Mouse (Mus musculus): Measurements from ENCODE around the gene Ppp1r13b.

Gene Ppp1r13b

DNA sequence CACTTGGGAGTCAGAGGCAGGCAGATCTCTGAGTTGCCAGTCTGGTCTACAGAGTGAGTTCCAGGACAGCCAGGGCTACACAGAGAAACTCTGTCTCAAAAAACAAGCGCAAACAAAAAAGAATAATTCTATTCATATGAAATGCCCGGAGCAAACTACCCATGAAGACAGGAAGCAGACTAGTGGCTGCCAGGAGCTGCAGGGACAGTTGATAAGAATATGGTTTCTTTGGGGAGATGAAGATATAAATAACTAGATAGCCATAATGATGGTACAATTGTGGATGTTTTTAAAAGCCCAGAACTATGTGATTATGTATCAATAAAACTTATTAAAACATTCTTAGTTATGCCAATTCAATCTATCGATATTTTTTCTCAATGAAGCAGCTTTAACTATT is 25.9 kb downstream of the Ppp1r13b start:
- no peak for DNase-seq (ENCODE audit: low read depth, low spot score)

DNA sequence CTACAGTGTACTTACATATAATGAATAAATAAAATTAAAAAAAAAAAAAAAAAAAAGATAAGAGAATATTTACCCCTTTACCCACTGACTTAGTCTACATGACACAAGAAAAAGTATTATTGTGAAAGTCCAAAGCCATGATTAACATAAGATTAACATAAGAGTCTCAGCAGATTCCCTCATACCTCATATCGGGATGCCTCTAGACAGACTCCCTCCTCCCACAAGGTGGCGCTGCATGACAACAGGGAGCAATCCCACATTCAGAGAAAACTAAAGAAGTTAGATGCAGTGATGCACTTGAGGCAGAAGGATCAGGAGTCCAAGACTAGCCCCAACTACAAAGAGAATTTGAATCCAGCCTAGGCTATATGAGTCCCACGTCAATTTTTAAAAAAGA is 29.7 kb downstream of the Ppp1r13b start:
- peak; percentile 62 for DNase-seq (ENCODE audit: low read depth, low spot score)

DNA sequence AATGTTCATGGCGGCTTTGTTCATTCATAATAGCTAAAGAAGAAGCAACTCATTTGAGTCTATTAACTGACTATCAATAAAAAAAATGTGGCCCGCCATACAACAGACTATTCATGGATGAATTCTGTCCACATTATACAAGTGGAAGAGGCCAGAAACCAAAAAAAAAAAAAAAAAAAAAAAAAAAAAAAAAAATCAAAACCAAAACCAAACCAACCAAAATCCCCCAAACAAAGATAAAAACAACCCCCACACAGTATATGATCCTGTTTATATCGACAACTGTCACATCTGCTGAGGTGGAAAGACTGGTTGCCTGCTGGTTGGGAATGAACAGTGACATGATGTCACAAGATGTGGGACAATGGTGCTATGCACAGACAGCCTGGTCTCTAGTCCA is 32.4 kb downstream of the Ppp1r13b start:
- DNase-seq (ENCODE audit: low read depth, low spot score): no peak

DNA sequence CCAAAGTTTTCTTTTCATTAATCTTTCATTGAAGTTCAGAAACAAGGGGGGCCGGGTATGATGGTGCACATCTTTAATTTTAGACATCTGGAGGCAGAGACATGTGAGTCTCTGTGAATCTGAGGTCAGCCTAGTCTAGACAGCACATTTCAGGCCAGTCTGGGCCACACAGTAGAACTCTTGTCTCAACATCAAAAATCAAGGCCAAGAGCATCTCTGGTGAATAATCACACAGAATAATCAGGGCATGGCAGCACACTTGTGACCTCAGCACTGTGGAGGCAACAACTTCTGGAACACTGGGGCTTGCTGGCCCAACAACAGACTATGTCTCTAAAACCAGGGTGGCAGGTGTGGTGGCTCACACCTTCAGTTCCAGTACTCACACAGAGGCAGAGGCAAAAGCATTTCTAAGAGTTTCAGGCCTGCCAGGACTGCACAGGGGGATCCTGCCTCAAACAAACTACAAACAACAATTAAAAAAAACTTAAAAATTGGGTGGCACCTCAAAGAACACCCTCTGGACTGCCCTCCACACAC is 33.2 kb downstream of the Ppp1r13b start:
- no peak for DNase-seq (ENCODE audit: low read depth, low spot score)

DNA sequence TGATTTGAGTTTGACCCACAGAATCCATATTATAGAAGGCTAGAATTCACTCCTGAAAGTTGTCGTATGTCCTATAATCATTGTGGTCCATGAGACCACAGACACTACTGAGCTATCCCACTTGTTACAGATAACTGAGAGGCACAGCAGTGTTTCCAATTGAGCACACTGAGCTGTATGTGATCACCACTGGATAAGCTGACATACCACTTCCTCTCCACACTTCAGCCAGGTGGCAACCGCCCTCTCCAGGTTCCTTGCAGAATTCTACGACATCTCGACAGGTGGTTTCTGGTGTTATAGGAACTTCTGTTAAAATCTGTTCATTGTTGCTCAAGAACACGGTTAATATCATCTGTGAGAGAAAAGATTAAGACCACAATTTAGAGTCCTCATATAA is 35.8 kb downstream of the Ppp1r13b start:
- no peak for DNase-seq (ENCODE audit: low read depth, low spot score)

DNA sequence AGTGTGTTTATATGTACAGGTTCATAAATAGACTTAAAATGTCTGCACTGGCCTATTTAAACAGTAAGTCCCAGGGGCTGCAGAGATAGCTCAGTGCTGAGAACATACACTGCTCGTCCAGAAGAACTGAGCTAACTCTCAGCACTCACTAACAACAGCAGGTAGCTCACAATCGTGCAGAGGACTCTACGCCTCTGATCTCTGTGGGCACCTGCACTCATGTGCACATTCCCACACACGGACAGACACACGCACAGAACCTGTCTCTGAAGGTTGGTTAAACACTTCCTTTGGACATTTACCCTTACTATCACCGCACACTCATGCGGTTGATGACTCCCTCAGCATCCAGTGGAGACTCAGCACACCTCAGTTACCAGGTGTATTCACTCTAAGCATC is 37.1 kb downstream of the Ppp1r13b start:
- no peak for DNase-seq (ENCODE audit: low read depth, low spot score)

DNA sequence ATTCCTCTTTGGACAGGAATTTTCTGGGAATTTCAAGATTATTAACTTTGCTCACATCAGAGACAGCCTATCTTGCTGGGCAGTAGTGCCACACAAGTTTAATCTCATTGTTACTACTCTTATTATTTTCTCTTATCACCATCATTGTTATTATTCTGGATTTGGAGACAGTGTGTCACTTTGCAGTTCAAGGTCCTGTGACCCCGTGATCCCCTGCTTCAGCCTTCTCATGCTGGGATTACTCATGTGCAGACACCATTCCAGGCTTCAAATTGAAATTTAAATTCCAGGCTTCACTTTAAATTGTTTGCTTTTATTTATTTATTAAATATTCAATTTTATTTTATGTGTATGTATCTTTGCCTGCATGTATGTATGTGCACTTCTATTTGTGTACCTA is 38.1 kb downstream of the Ppp1r13b start:
- DNase-seq (ENCODE audit: low read depth, low spot score): no peak

DNA sequence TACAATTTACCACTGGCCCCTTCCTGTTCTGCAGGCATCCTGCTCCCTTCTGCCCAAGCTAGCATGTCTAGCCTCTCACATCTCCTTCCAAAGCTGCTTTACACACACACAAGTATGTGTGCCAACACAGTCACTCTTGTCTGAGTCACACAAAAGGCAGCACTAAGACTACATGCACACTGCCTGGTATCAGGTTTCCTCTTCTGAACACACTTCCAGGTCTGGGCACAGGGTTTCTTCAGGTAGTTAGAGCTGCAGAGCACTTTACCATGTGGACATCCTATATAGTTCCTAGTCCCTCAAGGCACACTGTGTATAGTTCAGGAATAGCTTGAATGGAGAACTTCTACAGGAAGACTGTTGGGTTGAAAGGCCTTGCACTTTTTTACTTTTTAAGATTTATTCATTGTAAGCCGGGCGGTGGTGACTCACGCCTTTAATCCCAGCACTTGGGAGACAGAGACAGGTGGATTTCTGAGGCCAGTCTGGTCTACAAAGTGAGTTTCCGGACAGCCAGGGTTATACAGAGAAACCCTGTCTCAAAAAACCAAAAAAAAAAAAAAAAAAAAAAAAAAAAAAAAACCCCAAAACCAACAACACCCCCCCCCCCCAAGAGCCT is 43.6 kb downstream of the Ppp1r13b start:
- no peak for DNase-seq (ENCODE audit: low read depth, low spot score)

DNA sequence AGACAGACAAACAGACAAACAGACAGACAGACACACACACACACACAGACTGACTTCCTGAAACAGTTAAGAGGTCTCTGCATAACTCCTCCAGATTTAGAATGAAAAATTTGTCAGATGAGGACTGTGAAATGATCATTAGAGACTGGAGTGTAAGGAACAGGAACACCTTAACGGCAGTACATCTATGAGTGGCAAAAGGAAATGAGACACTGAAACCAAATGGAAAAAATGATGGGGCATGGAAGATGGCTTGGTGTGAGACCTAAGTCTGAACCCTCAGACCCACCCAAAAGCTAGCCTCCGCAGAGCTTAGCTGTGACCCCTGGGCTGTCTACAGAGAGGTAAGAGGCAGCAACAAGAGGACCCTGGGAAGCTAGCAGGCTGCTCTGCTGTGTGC is 52.5 kb downstream of the Ppp1r13b start:
- no peak for DNase-seq (ENCODE audit: low read depth, low spot score)

DNA sequence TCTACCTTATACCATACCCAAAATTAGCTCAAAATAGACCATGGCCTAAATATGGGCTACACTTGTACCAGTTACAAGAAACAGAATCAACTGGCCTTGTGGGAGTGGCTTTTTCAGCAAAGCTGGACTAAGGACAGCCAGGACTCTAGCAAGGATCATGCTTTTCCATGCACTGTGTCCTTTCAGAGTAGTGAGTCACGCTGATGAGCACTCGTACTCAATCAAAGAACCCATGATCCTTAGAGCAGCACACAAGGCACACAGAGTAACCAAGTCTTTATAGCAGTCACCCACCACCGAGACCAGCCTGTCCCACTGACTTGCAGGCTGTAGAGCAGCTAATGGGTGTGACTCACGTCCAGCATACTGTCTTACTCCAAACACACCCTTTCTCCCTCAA is 54.4 kb downstream of the Ppp1r13b start:
- no peak for DNase-seq (ENCODE audit: low read depth, low spot score)

DNA sequence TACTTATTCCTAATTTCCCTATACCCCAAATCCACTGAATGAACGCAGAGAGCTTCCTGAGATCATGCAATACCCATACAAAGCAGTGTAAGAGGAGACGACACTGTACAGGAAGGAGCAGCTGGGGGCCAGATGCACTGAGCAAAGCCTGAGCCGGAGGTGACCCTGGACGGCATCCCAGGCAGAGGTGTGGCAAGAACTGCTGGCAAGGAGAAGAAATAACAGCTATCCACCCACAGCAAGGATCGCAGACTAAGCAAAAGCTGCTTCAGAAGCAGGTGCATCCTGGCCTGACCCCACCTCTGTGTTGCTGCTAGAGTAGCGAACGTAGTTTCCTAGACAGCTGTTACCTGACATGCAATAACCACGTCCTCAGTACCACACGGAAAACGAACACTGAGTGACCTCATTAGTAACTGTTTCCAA is 54.9 kb downstream of the Ppp1r13b start:
- no peak for DNase-seq (ENCODE audit: low read depth, low spot score)

DNA sequence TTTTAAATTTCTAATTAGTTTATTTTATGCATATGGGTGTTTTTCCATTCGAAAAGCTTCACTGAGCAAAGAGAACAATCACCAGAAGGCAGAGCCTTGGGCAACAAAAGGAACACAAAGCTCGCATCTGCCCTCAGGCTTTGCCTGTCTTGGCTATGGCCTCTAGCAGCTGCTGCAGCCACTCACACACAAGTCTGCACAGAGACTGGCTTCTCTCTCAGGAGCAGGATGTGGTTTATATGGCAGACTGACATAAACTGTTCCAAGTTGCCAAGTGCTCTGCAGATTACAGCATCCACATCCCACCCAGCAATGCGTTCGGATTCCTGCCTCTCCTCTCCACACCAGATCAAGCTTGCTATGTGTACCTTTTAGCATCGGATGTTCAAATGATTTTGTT is 56.2 kb downstream of the Ppp1r13b start:
- no peak for DNase-seq (ENCODE audit: low read depth, low spot score)

DNA sequence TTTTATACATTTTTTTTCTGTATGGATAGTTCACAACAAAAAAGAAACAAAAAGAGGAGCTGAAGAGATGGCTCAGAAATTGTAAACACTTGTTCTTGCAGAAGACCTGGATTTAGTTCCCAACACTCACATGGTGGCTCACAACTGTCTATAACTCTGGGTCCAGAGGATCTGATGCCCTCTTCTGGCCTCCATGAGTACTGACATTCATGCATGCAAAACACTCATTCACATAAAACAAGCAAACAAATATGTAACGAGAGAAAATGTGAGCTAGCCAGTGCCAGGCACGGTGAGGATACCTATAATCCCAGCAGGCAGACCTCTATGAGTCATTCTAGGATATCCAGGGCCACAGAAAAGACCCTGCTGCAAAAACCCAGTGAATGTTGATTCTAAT is 56.7 kb downstream of the Ppp1r13b start:
- DNase-seq (ENCODE audit: low read depth, low spot score): no peak

DNA sequence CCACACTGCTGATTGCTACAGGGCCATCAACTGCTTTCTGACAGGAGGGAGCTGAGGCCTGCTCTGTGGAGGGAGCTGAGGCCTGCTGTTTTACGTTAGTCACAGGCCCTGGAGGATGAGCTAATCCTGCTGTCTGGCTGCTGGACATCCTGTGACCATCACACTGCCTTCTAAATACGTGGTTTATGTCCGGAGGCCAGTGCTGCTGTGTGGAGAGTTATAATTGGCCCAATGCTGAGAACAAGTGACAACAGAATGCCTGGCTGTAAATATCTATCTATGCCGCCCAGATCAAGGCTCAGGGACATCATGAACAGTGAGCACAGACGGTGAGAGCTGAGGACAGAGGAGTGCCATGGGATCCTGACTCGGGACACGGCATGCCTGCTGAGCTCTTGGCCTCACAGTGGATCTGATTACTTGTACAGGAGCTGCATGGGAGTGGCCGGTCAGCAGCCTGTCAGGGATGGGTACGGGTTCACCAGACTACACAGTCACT is 59.6 kb downstream of the Ppp1r13b start:
- DNase-seq (ENCODE audit: low read depth, low spot score): no peak

DNA sequence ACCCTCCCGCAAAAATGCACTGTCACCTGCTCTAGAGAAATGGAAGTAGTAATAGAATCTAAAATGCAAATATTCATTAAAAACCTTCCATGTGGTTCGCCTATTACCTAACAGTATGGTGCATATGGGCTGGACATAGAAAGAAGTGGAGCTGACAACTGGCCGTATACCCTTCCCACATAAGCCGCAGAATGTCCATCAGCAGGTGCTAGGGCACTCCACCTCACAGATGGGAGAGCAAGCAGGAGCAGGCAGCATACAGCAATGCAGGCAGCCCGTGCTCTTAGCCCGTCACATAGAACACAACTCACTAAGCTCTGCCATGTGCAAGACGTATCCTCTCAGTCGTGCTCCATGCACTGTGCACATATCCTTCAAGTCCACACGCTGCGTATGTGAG is 61.1 kb downstream of the Ppp1r13b start:
- no peak for DNase-seq (ENCODE audit: low read depth, low spot score)

DNA sequence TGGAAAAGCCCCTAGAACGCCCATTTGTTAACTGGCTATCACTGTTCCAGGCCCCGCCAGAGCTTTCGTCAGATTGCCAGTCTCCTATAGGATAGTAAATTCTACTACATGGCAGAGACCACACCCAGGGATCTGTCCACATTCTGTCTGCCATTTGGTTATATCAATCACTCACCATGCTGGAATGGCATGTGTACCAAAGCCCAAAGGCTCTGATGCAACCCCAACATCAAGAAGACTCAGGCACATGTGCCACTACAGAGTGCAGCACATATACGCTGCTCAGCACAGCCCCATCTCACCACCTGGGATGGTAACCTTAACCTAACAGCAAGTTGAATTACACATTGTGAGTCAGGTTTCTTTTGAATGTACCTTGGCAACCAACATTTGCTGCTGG is 62.0 kb downstream of the Ppp1r13b start:
- DNase-seq (ENCODE audit: low read depth, low spot score): no peak

DNA sequence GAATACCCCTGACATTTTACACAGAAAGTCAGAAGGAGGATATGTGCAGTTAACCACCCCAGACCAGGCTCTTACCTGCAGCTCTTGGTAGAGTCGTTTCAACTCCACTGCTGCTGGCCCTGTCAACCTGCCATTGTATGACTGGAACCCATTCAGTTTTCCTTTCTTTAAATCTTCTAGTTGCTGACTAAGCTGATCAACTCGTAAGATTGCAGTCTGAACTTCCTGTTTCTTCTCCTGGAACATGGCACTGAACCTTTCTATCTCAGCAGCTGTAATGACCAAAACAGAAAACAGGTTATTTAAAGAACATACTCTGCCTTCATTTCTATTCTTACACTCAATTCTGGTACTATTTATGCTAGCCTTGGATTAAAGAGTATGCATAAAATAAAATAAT is 64.4 kb downstream of the Ppp1r13b start:
- no peak for DNase-seq (ENCODE audit: low read depth, low spot score)

DNA sequence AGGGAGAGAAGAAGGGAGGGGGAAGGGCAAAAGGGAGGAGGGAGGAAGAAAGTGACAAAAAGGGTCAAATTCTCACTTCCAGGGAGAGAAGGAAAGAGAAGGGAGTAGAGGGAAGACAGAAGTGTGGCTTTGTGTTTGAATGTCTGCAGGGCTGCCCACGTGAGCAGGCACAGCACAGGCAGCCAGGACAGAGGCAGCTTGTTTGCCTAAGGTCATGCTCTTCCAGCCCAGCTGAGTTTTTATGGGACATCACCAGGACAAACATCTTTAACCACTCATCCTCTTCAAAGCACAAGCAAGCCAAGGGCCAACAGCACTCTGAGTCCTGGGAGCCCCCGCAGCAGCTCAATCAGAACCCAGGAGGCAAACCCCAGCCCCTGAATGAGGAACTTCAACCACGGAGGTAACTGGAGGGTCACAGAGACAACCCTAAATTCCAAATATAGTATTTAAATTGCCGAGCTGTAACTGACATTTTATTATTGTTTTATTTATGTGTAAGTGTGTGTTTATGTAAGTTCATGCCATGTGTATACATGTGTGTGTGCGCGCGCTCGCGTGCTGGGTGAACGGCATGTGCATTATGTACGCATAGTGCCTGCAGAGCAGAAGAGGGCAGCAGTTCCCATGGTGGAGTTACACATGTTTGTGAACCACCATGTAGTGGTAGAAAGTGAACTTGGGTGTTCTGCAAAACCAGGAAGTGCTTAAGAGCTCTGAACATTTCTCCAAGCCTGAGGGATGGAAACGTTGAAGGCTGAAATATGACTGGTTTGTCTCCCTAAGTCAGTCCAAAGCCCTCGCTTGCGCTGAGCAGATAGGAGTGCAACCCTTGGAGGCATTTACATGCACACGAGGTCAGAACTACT is 65.1 kb downstream of the Ppp1r13b start:
- DNase-seq (ENCODE audit: low read depth, low spot score): no peak

DNA sequence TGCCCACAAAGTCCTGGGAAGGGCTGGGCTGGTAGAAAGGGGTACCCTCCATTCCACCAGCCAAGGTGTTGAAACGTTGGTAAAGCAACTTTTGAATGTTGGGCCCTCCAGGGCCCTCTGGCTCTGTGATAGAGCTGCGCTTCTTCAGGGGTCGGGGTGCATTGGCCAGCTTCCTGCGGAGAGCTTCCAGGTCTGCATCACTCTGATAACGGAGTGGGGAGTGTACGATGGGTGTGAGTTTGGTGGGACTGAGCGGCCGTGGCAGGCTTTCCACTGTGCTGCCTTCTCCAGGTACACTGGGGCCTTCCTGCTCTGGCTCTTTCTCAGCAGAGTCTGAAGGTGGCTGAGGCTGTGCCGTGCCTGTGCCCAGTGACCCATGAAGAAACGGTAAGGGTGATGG is 74.5 kb downstream of the Ppp1r13b start:
- DNase-seq (ENCODE audit: low read depth, low spot score): no peak

DNA sequence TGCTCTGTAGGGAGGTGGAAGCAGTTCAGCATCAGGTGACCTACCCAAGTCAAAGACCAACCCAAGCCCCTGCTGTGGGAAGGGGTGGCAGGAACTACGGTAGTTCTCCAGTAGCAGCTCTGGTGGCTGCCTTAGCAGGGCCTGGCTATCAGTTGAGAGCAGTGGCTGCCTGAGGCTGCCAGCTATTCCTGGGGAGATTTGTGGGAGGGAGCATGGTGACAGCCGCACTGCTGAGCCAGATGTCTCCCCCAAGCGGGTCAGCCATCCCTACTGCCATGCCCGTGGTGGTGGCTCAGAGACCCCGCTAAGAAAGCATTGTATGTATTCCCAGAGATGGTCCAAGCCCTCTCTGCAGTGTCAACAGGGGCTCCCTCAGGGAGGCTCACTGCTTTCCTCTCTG is 75.3 kb downstream of the Ppp1r13b start:
- DNase-seq (ENCODE audit: low read depth, low spot score): no peak

DNA sequence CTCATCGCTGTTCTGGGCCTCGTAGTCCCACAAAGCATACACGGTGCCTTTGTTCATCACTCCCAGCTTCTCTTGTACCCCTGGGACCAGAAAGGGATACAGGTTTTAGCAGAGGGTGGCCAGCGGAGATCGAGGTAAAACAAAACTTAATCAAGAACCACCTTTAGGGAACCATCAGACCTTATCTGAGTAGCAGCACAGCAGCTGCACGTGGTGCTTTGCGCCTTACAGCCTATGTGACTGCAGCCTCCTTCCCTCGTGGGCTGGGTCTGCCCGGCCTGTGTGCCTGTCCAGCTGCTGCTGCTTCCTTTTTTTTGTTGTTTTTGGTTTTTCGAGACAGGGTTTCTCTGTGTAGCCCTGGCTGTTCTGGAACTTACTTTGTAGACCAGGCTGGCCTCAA is 77.5 kb downstream of the Ppp1r13b start:
- no peak for DNase-seq (ENCODE audit: low read depth, low spot score)

DNA sequence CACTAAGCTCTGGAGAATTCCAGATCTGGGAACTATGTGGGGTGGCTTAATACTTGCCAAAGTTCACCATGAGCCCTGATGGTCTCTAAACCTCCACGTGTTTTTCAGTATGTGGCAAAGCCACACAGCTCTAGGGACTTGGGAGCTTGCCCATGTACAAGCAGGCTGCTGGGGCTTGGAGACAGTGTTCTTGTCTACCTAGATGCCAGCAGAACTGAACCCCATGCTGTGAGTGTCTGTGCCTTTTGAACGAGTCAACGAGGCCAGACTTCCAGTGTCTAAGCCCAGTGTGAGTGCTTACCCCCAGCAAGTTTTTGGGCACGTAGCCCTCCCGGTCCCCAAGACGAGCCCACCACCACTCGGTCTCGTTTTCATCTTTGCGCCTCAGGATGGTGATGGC is 78.0 kb downstream of the Ppp1r13b start:
- DNase-seq (ENCODE audit: low read depth, low spot score): no peak

DNA sequence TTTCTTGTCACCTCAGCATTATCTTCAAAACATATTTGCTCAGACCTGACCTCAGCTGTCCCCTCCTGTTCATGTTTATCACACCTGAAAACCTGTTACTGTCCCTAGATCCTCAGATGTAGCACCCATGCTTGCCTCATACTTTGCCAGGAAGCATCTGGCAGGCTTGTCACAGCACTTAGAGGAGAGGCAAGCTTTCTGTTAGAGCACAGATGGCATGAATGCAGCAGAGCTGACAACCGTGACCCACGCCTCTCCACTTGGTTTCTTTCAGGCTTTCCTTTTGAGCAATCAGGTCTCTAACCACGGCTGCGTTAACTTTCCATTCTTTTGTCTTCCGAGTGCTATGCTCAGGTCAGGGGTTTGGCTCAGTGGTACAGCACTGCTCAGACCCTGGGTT is 78.5 kb downstream of the Ppp1r13b start:
- no peak for DNase-seq (ENCODE audit: low read depth, low spot score)

All from c-Kit-negative CD71-positive TER-119-positive erythroid progenitor cells, embryonic 14.5 days (primary cell).